Mouse (Mus musculus) gastrocnemius, postnatal 25 days (tissue): ENCODE data around the gene Rag2. TPM values are rescaled to one million over a fixed set of nuclear protein-coding genes. Genes with fewer than 3 reads are reported as not detected.

Source experiments
- DNase-seq: peaks from one replicate; pipeline ENCODE4 v3.0.0; 2022
- long read RNA-seq, 2 experiments: library from polyadenylated mRNA; stranded (forward); transcript quantifications; one replicate each; pipeline ENCODE4 v2.0.0; 2021
- total RNA-seq, 2 experiments: library from RNA; stranded (reverse); gene quantifications; 1 replicate in 1 of 2; 2 replicates in 1 of 2; pipeline ENCODE4 v1.2.3; 2021

Gene Rag2
- not detected for total RNA-seq
- long read RNA-seq, experiment 1, result 0 reads
- long read RNA-seq, experiment 2, result 0 reads

GRCm38 (mm10) chr2:101624526-101624925 is at the start of gene Rag2:
Gene Rag2, plus strand, starts transcription at chr2:101624718.
- DNase-seq, result no peak

- no peak for DNase-seq
Observed at GRCm38 (mm10) chr2:101577243-101577642, 47.3 kb upstream of the Rag2 start.

DNA sequence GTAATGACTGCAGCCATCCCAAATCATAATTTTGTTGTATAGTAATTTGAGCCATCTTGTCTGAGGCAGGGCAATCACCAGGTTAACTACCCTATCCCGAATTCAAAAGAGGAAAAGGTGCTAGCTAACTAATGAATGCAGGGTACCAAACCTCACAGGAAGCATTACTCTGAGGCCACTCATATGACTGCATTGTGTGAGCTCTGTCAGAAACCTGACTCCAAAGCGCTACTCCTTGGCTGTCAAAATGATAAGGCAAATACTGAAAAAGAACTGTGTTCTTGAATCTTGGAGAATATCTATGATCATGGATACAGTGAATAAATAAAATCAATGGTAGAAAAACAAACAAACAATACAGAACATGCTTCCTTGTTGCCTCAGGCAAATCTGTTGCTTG is 44.5 kb upstream of the Rag2 start:
- DNase-seq, result no peak

GRCm38 (mm10) chr2:101580428-101580827 is 44.1 kb upstream of the Rag2 start:
- no peak for DNase-seq

DNA sequence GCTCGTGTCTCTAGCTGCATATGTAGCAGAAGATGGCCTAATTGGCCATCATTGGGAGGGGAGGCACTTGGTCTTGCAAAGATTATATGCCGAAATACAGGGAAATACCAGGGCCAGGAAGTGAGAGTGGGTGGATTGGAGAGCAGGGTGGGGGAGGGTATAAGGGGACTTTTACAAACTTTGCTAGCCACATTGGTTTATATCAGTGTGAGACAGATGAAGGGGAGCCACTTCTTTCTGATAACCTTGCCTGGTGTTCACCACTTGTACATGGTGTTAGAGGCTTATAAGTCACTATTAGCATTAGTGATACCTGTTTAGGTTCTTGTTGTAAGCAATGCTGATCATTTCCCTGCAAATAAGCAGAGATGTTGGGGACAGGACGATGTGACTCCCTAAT is 43.5 kb upstream of the Rag2 start:
- no peak for DNase-seq

DNA sequence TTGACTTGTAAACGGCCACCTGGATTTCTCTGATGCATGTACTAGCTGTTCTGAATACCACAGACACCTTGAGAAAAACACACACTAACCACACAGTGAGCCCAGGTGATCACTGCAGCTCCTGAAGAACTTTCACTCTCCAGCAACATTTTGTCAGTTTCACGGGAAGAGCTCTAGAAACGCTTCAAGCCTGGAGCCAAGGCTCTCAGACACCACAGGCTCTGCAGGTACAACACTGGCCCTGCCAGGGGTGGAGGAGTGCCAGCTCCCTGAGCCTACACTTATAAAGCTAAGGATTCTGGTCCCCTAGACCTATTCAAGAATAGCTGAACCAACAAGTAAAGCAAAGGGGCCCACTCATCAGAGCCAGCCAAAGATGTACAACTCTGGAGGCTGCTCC is 43.1 kb upstream of the Rag2 start:
- no peak for DNase-seq

- DNase-seq, result no peak
Observed at GRCm38 (mm10) chr2:101591356-101591755, 33.2 kb upstream of the Rag2 start.

- no peak for DNase-seq
Observed at GRCm38 (mm10) chr2:101592023-101592841, 32.3 kb upstream of the Rag2 start.

DNA sequence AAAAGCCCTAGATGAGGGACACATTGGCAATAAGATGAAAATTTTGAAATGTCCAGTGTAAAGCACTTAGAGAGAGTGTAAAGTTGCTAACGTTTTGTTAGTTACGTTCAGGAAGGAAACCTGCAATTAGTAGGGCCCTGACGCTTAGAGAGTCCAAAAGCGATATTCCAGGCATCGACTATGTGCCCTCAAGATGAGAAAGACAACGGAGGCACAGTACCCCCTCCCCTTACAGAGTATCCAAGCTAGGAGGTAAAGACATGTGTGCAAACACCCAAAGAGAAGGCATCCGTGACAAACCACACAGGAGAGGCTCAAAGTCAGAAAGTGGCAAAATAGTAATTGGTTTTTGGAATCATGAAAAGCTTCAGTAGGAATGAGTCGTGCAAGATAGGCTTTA is 31.6 kb upstream of the Rag2 start:
- DNase-seq, result no peak

- DNase-seq, result no peak
Observed at GRCm38 (mm10) chr2:101594681-101595080, 29.8 kb upstream of the Rag2 start.

- no peak for DNase-seq
Observed at GRCm38 (mm10) chr2:101597186-101597585, 27.3 kb upstream of the Rag2 start.

DNA sequence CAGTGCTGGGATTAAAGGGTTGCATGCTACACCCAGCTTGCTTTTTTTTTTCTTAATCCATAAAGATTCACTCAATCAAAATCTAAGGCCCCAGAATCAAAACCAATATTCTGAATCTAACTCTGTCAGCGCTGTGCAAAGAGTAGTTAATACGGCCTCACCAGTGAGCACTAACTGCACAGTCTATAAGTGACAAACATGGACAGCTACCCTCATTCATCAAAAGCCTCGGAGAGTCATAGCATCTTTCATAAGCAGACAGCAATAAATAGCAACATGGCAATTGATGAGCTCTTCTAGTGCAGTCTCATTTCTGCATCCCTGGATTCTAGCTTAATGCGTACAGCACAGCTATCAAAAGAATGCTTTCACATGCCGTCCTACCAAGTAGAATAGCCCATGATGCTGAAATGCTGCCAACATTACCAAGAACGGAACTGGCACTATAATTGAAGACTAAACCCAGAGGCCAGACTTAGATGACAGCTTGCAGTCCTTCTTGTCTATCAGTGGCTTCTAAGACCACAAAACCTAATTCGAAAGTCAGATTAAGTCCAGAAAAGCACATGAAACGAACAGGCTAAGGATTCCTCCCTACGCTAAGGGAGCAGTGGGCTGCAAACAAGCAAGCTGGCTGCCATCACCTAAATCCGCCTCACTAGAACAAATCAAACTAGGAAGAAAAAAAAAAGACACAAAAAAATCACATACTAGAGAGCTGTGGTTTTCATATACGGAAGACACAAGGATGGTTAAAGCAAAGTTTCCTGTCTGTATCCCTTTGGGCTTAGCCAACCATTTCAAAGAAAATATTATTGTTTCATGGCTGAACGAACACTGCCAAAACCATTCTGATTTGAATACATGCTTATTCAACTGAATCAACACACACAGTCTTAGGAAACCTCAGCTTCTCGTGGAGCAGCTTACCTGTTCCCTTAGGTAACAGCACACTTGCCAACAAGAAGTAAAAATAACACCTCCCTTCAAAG is 26.0 kb upstream of the Rag2 start:
- no peak for DNase-seq

- DNase-seq, result peak; percentile 39
Observed at GRCm38 (mm10) chr2:101600703-101601102, 23.8 kb upstream of the Rag2 start.

DNA sequence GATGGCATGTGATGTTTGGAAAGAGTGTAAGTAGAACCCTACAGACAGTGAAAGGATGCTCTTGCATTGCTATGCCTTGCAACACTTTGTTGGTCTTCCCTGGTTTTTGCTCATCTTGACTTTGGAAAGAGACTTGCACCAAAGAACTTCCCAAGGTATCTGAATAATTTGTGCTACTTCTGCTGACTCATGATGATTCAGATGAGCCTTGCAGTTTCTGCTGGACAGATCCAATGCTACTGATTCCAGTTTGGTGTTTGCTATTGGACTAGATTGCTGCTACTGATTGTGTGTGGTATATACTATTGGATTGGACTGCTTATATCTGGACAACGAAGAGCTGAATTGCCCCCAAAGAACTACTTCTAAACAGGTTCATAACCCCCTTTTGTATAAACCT is 21.4 kb upstream of the Rag2 start:
- DNase-seq, result no peak

DNA sequence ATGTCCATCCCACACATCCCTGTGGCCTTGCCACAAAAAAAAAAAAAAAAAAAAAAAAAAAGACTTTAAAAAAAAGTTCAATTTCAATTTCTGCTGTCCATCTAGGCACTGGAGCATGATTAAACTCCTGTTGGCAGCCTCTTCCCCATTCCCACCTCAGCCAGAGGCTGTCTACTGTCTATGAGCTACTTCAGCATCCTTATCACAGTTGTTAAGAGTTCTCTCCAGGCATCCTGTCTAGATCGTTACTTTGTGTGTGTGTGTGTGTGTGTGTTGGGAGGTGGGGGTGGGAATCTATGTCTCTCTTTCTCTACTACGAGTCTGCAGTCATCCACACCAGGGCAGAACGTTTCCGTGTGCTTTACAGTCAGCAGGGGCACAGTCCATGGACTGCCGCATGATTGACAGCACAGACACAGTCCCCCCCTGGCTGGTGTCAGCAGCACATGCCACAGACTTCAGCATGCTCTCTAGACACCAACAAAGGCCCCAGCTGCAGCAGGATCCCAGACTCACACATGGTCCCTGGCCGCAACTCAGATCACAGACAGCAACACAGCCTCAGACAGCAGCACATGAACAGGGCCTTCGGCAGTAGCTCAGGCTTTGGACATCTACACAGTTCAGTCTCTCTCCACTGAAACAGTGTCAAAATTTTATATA is 16.2 kb upstream of the Rag2 start:
- no peak for DNase-seq

GRCm38 (mm10) chr2:101610861-101611260 is 13.7 kb upstream of the Rag2 start:
- DNase-seq, result no peak

- no peak for DNase-seq
Observed at GRCm38 (mm10) chr2:101615464-101616305, 8.8 kb upstream of the Rag2 start.

- no peak for DNase-seq
Observed at GRCm38 (mm10) chr2:101618373-101618772, 6.1 kb upstream of the Rag2 start.

- no peak for DNase-seq
Observed at GRCm38 (mm10) chr2:101620899-101621298, 3.6 kb upstream of the Rag2 start.

GRCm38 (mm10) chr2:101621611-101622010 is 2.9 kb upstream of the Rag2 start:
- no peak for DNase-seq

GRCm38 (mm10) chr2:101623042-101623441 is 1.5 kb upstream of the Rag2 start:
- DNase-seq, result no peak

- no peak for DNase-seq
Observed at GRCm38 (mm10) chr2:101624011-101624410, 507 bp upstream of the Rag2 start.
